Mouse (Mus musculus) forebrain, embryonic 10.5 days (tissue): ENCODE data around the gene Mettl16. TPM values are rescaled to one million over a fixed set of nuclear protein-coding genes. Genes with fewer than 3 reads are reported as not detected.
A peak's percentile ranks its signal among the peaks of the same experiment; 100 is the strongest.

Experiments used
- DNase-seq: peaks from one replicate; pipeline ENCODE4 v3.0.0-alpha.2; 2017; ENCODE audit warnings: low spot score; ENCODE audit errors: extremely low spot score
- H3K27ac ChIP-seq: fragments of 300-500 bp; sonication (generic); 2 replicates; pipeline ENCODE4 v1.5.1; 2016; ENCODE audit warnings: mild to moderate bottlenecking
- H3K27me3 ChIP-seq: fragments of 300-500 bp; sonication (generic); 2 replicates; pipeline ENCODE4 v1.6.1; 2016; ENCODE audit warnings: mild to moderate bottlenecking; ENCODE audit not compliant: poor library complexity, severe bottlenecking
- H3K36me3 ChIP-seq: fragments of 300-500 bp; sonication (generic); replicated peaks from 2 replicates; pipeline ENCODE4 v1.6.1; 2016; ENCODE audit warnings: mild to moderate bottlenecking, moderate library complexity
- H3K4me1 ChIP-seq: fragments of 300-500 bp; sonication (generic); 2 replicates; pipeline ENCODE4 v1.6.1; 2016
- H3K4me3 ChIP-seq: fragments of 300-500 bp; sonication (generic); 2 replicates; pipeline ENCODE4 v1.5.1; 2016; ENCODE audit warnings: mild to moderate bottlenecking, moderate library complexity
- H3K9me3 ChIP-seq: fragments of 300-500 bp; sonication (generic); 2 replicates; pipeline ENCODE4 v1.6.1; 2016; ENCODE audit warnings: mild to moderate bottlenecking, moderate library complexity
- WGBS: fragments of 180-500 bp; shearing (Covaris S2); methylation state at CpG from one replicate; pipeline ENCODE4 v1.1.7; 2016; 5-methylcytosine and 5-hydroxymethylcytosine counted together
- polyA plus RNA-seq: library from polyadenylated mRNA; unstranded; fragments of >200 nt; fragmentation: Nextera tagmentation; extraction: Ambion mirVana; gene quantifications from 2 replicates; pipeline ENCODE4 v1.2.1, GENCODE M21; 2016

The Mettl16 gene
- polyA plus RNA-seq, 1 experiment from 2014 or later = 71.6 TPM

DNA sequence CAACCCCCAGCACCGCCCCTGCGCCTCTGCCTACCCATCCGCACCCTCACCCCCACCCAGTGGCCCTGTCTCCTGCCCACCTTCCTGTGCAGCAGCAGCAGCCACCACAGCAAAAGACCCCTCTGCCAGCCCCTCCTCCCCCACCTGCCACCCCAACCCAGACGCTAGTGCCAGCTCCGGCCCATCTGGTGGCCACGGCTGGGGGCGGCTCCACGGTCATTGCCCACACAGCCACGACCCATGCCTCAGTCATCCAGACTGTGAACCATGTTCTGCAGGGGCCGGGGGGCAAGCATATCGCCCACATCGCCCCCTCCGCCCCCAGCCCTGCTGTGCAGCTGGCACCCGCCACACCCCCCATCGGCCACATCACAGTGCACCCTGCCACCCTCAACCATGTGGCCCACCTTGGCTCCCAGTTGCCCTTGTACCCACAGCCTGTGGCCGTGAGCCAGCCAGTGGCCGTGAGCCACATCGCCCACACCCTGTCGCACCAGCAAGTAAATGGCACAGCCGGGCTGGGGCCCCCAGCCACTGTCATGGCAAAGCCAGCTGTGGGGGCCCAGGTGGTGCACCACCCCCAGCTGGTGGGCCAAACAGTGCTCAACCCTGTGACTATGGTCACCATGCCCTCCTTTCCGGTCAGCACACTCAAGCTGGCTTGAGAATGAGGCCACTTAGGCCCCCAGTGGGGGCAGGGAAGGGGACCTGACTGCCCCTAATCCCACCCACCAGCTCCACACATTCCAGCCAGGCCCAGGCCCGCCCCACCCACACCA is 72.2 kb downstream of the Mettl16 start:
- peaks cover 40% of the 10 kb centered on the region for H3K4me1 ChIP-seq
- no peak overlapping the region for H3K4me3 ChIP-seq
- peaks cover 65% of the 10 kb centered on the region for H3K36me3 ChIP-seq
- no peaks in the 10 kb centered on the region for H3K27me3 ChIP-seq
- H3K27ac ChIP-seq = no peak overlapping the region; the same call in 1 of the 2 replicates
- 90% methylated on average over 22 of the region's 22 CpGs for WGBS
- no peak for DNase-seq
- H3K9me3 ChIP-seq = peaks cover 4% of the 10 kb centered on the region

DNA sequence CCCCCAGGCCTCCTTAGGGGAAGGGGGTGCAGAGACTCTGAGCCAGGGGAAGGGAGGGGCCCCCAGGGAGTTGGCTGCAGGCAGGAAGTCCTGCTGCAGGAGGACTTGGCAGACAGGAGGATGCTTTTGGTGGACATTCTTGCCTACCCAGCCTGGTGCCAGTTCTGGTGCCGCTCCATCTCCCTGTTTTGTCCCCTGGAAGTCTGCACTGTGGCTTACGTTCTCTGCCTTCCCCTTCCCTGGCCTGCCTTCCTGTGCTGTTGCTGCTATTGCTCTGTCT is 72.7 kb downstream of the Mettl16 start:
- H3K27me3 ChIP-seq = no peaks in the 10 kb centered on the region
- no peak overlapping the region for H3K27ac ChIP-seq
- 84% methylated on average over 2 of the region's 2 CpGs for WGBS
- peaks cover 4% of the 10 kb centered on the region for H3K9me3 ChIP-seq
- peaks cover 65% of the 10 kb centered on the region for H3K36me3 ChIP-seq
- no peak overlapping the region for H3K4me3 ChIP-seq
- peaks cover 40% of the 10 kb centered on the region for H3K4me1 ChIP-seq
- DNase-seq = no peak

- Histone ChIP-seq H3K36me3 (peaks cover 65% of the 10 kb centered on the region), H3K4me1 (peaks cover 40% of the 10 kb centered on the region)
- 68% methylated on average over 5 of the region's 5 CpGs for WGBS
Observed at GRCm38 (mm10) chr11:74843761-74844160, 73.1 kb downstream of the Mettl16 start.

DNA sequence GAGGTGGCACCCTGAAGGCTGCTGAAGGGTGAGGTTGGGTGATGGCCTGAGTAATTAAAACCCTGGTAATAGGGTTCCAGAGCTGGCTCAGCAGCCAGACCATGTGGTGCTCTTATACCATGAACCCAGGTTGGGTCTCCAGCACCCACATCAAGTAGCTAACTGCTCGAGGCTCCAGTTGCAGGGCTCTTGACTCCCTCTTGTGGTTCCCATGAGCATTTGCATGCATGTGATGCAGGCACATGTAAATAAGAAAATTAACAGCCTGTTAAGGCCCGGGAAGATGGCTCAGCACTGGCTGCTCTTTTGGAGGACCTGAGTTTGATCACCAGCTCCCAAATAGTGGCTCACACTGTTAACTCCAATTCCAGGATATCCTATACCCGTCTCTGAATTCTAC is 75.2 kb downstream of the Mettl16 start:
- Histone ChIP-seq H3K9me3 (peaks cover 4% of the 10 kb centered on the region), H3K4me1 (peaks cover 28% of the 10 kb centered on the region), H3K27me3 (no peaks in the 10 kb centered on the region), H3K27ac (no peak overlapping the region), H3K36me3 (peaks cover 62% of the 10 kb centered on the region), H3K4me3 (no peak overlapping the region)
- WGBS = 71% methylated on average over 3 of the region's 3 CpGs
- DNase-seq = no peak

More at GRCm38 (mm10) chr11:74843761-74844160, 73.1 kb downstream of the Mettl16 start:
- Histone ChIP-seq H3K9me3 (peaks cover 4% of the 10 kb centered on the region), H3K4me3 (no peak overlapping the region), H3K27ac (no peak overlapping the region; the same call in 1 of the 2 replicates), H3K27me3 (no peaks in the 10 kb centered on the region)
- no peak for DNase-seq

- WGBS = 2% methylated on average over 13 of the region's 13 CpGs
- no peak overlapping the region; the same call in 1 of the 2 replicates for H3K27ac ChIP-seq
- DNase-seq = peak; percentile 76
- peaks cover 55% of the 10 kb centered on the region for H3K36me3 ChIP-seq
- no peaks in the 10 kb centered on the region for H3K27me3 ChIP-seq
- H3K4me1 ChIP-seq = peaks cover 20% of the 10 kb centered on the region
- H3K4me3 ChIP-seq = peak overlapping the region; percentile 12
- H3K9me3 ChIP-seq = peaks cover 4% of the 10 kb centered on the region
Observed at GRCm38 (mm10) chr11:74847919-74848521, 77.4 kb downstream of the Mettl16 start.

GRCm38 (mm10) chr11:74850998-74851661 is 80.5 kb downstream of the Mettl16 start:
- Histone ChIP-seq H3K4me3 (no peak overlapping the region), H3K36me3 (peaks cover 39% of the 10 kb centered on the region), H3K27me3 (no peaks in the 10 kb centered on the region), H3K9me3 (no peaks in the 10 kb centered on the region), H3K27ac (no peak overlapping the region), H3K4me1 (peaks cover 16% of the 10 kb centered on the region)
- 85% methylated on average over 14 of the region's 14 CpGs for WGBS
- no peak for DNase-seq

DNA sequence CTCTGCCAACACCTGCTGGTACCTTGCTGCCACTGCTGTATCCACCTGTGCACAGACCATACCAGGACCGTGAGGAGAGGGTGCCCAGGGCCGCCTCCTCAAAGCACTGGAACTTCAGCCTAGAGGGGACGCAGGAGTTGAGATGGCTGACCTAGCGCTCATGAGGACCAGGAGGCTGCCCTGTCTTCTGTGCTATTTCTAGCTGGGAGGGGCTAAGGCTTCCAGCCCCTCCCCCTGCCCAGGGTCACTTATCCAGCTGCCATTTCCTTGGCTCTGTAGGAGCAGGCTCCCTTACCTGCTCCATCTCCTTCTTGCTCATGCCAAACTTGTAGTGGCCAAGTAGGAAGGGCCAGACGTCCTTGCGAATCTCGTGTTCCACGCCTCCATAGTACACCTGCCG is 87.1 kb downstream of the Mettl16 start:
- Histone ChIP-seq H3K4me3 (no peak overlapping the region), H3K27me3 (no peaks in the 10 kb centered on the region), H3K36me3 (peaks cover 38% of the 10 kb centered on the region), H3K9me3 (no peaks in the 10 kb centered on the region), H3K4me1 (0 out of 2 replicates have a peak, but pooled peaks cover 6% of the 10 kb centered on the region), H3K27ac (no peak overlapping the region)
- WGBS = 87% methylated on average over 9 of the region's 9 CpGs
- no peak for DNase-seq

- DNase-seq = no peak
- 0 out of 2 replicates have a peak, but pooled peaks cover 9% of the 10 kb centered on the region for H3K4me1 ChIP-seq
- H3K9me3 ChIP-seq = no peaks in the 10 kb centered on the region
- H3K27ac ChIP-seq = no peak overlapping the region
- peaks cover 50% of the 10 kb centered on the region for H3K36me3 ChIP-seq
- H3K4me3 ChIP-seq = no peak overlapping the region
- WGBS = 89% methylated on average over 5 of the region's 5 CpGs
- H3K27me3 ChIP-seq = no peaks in the 10 kb centered on the region
Observed at GRCm38 (mm10) chr11:74862129-74862528, 91.5 kb downstream of the Mettl16 start.

GRCm38 (mm10) chr11:74863471-74863870 is 92.8 kb downstream of the Mettl16 start:
- WGBS = 29% methylated on average over 11 of the region's 11 CpGs

DNA sequence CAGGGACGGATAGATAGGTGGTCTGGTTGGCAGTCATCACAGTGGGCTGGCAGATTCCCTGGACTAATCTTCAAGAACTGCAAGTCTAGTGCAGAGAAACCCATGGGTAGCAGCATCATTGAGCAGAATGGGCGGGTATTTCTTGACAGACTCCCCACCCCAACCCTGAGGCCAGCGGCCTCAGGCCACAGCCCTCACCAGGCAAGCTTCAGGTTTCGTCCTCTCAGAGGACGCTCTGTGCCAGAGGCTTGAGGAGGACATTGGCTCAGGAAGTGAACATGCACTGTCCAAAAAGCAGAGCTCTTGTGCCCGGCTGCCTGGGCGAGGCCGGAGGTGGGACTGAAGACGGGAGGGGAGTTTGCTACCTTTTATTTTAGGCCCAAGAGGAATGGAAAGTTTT is 93.8 kb downstream of the Mettl16 start:
- no peak overlapping the region for H3K27ac ChIP-seq
- DNase-seq = no peak
- 0 out of 2 replicates have a peak, but pooled peaks cover 4% of the 10 kb centered on the region for H3K4me1 ChIP-seq
- H3K27me3 ChIP-seq = no peaks in the 10 kb centered on the region
- peaks cover 54% of the 10 kb centered on the region for H3K36me3 ChIP-seq
- H3K4me3 ChIP-seq = no peak overlapping the region
- no peaks in the 10 kb centered on the region for H3K9me3 ChIP-seq
- 90% methylated on average over 9 of the region's 9 CpGs for WGBS

More at GRCm38 (mm10) chr11:74863471-74863870, 92.8 kb downstream of the Mettl16 start:
- H3K9me3 ChIP-seq = no peaks in the 10 kb centered on the region
- no peak overlapping the region for H3K4me3 ChIP-seq
- H3K36me3 ChIP-seq = peaks cover 57% of the 10 kb centered on the region
- no peak for DNase-seq
- H3K4me1 ChIP-seq = 0 out of 2 replicates have a peak, but pooled peaks cover 4% of the 10 kb centered on the region
- no peak overlapping the region for H3K27ac ChIP-seq
- no peaks in the 10 kb centered on the region for H3K27me3 ChIP-seq

DNA sequence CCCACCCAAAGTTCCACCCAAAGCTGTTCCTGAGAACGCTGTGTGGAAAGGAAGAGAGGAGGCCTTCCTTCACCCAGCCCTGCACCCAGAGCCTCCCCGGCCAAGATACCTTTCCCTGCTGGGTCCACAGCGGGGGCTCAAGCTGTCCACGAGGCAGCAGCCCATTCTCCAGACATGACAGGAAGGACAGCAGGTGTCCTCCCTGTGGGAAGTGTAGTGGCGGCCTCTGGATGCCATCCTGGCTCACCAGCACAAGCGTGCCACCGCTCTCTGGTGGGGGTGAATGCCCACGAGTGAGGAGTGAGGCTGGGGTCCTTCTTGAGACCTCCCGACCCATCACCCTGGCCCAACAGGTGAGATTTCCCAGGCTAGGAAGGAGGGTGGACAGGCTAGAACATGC is 94.6 kb downstream of the Mettl16 start:
- Histone ChIP-seq H3K4me1 (0 out of 2 replicates have a peak, but pooled peaks cover 4% of the 10 kb centered on the region), H3K36me3 (peaks cover 50% of the 10 kb centered on the region), H3K27ac (no peak overlapping the region), H3K4me3 (no peak overlapping the region), H3K27me3 (no peaks in the 10 kb centered on the region), H3K9me3 (no peaks in the 10 kb centered on the region)
- no peak for DNase-seq
- 86% methylated on average over 9 of the region's 9 CpGs for WGBS

DNA sequence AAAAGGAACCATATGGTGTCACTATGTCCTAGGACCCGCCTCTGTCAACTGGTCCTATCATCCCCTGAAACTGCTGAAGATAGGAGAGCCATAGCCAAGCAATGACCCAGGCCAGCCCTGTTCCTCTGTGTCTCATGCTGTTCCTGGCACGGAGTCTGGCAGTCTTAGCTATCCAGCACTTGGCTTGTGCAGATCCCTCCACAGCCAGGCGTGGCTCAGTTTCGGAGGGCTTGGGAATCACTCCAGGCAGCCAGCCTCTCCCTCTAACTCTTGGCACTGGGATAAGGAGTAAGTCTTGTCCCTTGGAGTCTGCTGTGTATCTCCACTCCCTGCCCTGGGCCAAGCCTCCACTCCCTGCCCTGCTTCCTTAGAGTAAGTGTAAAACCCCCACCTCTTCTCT is 96.0 kb downstream of the Mettl16 start:
- no peak for DNase-seq
- H3K27me3 ChIP-seq = no peaks in the 10 kb centered on the region
- peaks cover 16% of the 10 kb centered on the region for H3K4me1 ChIP-seq
- H3K4me3 ChIP-seq = no peak overlapping the region
- WGBS = 89% methylated on average over 4 of the region's 4 CpGs
- H3K9me3 ChIP-seq = no peaks in the 10 kb centered on the region
- H3K27ac ChIP-seq = no peak overlapping the region
- peaks cover 45% of the 10 kb centered on the region for H3K36me3 ChIP-seq

- H3K27me3 ChIP-seq = no peaks in the 10 kb centered on the region
- no peak overlapping the region for H3K27ac ChIP-seq
- peaks cover 45% of the 10 kb centered on the region for H3K36me3 ChIP-seq
- H3K4me3 ChIP-seq = no peak overlapping the region
- 92% methylated on average over 2 of the region's 2 CpGs for WGBS
- H3K4me1 ChIP-seq = peaks cover 16% of the 10 kb centered on the region
- no peak for DNase-seq
- H3K9me3 ChIP-seq = no peaks in the 10 kb centered on the region
Observed at GRCm38 (mm10) chr11:74867181-74867580, 96.6 kb downstream of the Mettl16 start.
